Mouse (Mus musculus) kidney, postnatal 36 days (tissue): ENCODE measurements around the gene Nufip1.

Experiments
- DNase-seq, 2 experiments: peaks; one replicate each; pipeline ENCODE4 v3.0.0; 2021 to 2022; ENCODE audit warnings: mixed read lengths in 2 of 2

Nufip1 gene

DNA sequence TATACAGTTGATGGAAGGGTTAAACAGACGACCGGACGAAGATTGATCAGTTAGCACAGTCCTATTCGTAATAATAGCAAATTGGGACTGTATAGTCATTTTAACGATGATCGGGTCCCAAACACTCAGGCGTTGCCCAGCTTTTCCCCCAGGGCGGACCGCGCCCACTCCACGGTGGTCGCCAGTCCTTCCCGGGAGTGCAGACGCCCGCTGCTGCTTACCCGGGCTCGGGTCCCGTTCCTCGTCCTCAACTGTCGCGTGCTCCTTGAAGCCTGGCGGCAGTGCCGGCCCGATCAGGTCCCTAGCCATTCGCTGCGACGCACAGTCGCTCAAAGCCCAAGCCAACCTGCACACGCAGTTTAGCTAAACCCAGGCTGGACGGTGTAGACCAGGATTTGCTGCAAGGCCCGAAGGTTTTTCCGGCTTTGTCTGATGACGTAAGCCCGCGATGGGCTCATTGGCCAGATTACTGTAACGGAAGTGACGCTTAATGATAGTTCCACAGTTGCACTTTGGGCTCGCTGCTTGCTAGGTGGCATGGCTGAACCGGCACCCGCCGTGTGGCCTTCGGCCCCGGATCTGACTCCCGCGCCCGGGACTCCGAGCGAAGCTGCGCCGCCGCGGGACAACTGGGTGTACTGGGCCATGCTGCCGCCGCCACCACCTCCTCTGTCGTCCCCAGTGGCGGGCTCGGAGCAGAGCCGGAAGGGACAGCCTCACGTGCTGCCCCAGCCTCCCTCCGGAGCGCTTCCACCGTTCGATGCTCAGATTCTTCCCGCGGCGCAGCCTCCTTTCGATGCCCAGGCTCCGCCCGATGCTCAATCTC, at the start of gene Nufip1, which contains the start of gene Gpalpp1:
Gene Nufip1 (plus strand): TSS at position 496 of the 826 bp plus-strand sequence.
Gene Gpalpp1 (minus strand): TSS at position 365 of the 826 bp plus-strand sequence.
- DNase-seq, result peak; percentile 91 to 95

DNA sequence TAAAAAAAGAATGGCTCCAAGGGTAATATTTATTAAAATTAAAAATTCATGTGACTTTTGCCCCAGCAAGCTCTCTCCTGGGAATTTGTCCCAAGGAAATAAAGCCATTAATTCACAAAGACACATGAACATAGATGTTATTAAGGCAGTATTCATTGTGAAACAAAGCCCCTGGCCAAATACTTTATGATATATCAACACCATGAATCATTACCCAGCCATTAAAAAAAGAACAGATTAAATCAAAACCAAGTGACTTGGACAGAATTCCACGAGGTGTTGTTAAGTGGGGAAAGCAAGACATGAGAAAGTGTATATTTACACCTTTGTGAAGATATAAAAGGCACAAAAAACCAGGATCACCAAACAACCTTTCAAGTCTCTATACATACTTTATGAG, 43.5 kb upstream of the Nufip1 start:
- no peak for DNase-seq

DNA sequence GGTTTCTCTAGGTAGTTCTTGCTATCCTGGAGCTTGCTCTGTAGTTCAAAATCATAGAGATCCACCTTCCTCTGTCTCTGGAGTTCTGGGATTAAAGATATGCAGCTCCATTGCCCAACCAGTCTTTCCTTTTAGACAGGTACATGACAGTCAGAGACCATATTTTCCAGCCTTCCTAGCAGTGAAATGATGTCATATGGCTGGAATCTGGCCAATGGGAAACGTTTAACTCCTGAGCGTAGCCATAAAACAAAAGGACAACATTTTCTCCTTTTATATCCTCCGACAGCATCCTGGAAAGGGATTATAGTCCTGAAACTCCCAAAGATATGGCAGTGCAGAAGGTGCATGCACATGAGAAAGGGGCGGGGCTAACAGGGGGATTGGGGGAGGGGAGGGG, 42.4 kb upstream of the Nufip1 start:
- DNase-seq, result no peak

DNA sequence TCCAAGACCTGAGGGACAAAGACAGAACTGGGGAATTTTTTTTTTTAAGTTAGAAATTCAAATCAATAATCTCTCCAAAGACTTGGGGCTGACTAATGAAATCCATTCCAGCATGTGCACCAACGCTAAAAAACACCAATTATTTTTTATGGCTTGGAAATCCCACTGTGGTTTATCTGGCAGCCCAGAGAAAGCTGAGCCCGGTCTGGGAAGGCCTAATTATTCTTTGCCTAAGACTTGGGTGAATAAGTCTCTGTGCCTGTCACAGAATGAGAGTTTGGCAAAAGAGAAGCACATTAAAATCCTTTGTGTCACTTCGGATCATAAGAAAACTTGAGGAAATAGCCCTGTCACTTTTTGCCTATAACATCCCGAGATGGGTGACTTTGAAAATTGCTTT, 41.4 kb upstream of the Nufip1 start:
- DNase-seq, result no peak

DNA sequence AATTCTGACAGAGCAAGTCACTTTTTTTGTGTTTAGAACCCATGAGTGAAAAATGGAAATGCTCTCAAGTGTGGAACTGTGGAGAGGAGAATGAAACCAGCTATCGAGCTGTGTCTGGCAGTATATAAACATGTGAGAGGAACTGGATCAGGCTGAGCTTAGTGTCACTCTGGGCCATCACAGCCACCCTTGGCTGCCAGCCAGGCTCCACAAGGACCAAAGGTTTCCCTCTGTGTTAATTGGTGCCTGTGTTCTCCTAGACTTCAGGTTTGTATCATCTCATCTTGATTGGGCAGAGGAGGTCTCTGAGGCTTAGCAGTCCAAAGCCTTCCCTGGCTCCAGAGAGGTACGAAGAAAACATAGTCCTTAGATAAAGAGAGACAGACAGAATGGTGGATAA, 38.1 kb upstream of the Nufip1 start:
- DNase-seq, result peak; percentile 19 to 71

DNA sequence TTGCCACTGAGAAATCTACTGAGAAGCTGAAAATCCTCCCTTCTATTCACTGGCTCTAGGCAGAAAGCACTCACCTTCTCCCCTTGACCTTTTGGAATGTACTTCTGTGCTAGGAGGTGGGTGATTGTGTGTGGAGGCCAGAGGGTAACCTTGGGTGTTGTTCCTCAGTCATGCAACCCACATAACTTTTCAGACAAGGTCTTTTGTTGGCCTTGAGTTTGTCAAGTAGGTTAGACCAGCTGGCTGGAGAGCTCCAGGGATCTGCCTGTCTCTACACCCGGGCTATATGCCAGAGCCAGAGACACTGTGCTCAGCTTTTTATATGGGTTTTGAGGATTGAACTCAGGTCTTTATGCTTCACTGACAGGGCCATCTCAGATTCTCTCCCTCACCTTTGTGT, 36.5 kb upstream of the Nufip1 start:
- DNase-seq, result no peak

DNA sequence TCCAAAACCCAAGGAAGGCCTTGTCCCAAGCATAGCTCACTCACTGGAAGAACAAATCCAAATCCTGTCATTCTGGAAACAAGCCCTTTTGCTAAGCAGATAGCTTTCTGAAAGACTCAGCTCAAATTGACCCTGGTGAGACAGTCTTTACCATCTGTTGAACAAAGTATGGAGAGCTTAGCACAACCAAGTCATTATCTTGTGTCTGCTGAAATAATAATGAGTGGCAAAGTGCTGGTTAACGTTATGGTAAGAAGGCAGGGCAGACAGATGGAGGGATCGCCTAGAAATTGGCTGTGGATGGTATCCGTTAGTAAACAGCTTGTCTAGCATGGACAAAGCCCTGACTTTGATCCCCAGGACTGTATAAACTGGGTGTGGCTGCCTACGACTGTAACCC, 35.0 kb upstream of the Nufip1 start:
- DNase-seq, result no peak

DNA sequence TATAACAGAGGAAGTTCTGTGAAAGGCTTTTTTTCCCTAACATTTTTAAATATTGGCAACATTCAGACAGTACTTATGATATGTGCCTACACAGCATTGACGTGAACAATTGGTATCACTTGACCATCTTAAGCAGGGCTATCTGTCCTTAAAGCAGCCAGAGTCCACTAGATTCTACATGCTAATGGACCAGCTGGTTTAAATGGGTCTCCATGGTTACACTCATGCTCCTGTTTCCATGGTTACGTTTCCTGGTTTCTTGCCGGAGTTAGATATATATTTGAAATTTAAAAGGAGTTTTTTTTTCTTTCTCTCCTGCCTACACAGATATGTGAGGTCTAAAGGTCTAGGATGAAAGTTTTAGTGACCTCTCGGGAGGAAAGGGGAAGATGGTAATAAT, 34.1 kb upstream of the Nufip1 start:
- no peak for DNase-seq

DNA sequence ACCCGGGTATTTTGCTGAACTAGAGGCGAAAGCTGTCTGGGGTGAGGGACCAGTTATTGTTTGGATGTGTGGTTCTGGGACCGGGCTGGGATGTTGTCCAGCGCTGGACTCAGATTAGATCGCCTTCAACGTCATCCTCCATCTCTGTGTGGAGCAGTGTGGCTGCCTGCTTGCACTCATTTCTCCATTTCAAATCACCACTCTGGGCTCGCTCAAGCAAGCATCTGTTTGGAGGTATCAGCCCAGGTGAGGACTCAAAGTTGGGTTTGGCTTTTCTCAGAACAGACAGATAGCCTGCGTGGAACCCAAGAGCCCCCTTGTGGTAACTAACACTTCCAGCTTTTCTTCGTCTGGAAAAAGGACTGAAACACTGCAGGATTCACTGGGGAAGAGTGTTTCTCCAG, 33.6 kb upstream of the Nufip1 start:
- DNase-seq, result peak; percentile 49 to 58

DNA sequence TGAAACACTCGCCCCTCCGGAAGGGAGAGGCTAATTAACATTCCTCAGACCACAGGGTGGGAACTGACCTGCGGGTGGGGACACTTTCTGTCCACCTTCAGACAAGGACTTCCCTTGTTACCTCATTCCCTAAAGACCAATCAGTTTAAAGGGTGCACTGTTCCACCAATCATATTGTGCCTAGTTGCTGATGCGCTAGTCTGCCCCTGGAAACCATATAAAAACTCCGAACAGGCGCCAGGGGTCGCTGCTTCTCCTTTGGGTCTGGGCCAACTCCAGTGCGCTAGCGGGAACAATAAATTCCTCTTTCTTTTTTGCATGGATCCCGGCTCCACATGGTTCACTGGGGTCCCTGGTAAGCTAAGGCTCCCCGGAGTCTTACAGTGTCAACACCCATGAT, 29.2 kb upstream of the Nufip1 start:
- peak in 1 of 2 experiments; percentile 10 for DNase-seq

DNA sequence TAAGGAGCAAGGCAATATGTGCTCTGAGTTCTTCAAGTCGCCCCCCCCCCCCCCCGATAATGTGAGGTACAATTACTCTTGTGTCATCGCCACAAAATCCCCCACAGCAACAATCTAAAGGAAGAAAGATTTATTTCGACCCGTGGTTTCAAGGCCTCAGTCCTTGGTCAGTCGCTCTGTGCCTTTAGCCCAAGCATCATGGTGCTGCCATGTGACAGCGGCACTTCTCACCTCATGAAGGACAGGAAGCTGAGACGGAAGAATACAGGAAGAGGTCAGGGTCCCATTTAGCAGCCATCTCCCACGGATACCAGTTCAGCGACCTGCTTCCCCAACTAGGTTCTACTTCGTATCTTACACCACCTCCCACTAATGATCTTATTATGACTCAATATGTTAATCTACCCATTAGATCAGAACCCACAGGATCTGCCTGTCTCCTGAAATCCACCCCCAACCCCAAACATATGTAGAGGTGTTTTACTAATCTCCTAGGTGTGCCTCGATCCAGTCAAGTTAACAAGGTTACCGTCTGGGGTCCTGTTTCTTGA, 28.5 kb upstream of the Nufip1 start:
- DNase-seq, result no peak

DNA sequence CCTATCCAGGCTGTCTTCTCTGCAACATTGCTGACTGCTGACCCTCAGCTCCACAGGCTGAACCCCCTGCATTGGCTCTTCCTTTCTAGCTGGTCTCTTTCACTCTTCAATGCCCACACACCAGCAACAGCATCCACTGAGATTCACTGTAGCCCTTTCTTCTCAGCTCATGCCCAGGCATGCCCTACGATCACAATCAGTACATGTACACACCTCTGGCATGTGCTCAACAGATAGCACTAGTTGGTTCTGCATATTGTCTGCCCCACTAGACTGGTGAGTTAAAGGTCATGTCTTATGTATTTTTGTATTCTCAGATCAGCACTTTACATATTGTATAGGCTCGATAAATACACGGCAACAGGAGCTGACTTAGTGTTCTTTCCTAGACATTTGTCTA, 26.5 kb upstream of the Nufip1 start:
- no peak for DNase-seq

DNA sequence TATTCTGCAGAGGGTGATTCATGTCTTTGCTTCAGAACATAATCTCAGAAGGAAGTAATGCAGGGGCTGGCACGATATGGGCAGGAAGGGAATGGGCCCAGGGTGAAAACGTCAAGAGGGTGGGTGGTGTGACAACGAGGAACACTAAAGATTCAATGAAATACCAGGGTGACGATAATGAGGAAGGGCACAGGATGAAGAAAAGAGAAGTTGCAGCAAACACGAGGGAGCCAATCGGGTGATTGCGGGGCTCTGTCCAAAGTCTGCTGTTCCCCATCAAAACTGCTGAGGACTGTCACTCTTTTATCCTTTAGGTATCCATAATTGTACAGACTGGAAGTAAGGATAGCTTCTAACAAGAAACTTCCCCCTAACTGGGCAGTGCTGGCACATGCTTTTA, 13.4 kb upstream of the Nufip1 start:
- no peak for DNase-seq

DNA sequence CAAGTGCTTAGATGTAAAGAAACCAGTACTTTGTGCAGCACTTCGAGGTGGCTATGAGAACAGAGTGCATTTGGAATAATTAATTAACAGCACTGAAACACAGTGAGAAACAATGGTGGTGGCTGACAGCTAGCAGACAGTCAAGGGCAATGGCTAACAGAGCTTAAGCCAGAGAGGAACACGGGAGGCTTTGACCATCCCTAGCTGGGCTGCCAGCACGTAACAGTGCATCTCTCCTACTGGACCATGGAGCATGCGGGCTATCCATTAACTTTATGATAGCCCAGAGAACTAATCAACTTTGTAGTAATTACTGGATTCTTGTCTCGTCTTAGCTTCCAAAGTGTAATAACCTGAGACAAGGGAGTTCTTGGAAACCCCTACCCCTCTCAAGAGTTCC, 12.9 kb upstream of the Nufip1 start:
- DNase-seq, result peak; percentile 33 to 51

DNA sequence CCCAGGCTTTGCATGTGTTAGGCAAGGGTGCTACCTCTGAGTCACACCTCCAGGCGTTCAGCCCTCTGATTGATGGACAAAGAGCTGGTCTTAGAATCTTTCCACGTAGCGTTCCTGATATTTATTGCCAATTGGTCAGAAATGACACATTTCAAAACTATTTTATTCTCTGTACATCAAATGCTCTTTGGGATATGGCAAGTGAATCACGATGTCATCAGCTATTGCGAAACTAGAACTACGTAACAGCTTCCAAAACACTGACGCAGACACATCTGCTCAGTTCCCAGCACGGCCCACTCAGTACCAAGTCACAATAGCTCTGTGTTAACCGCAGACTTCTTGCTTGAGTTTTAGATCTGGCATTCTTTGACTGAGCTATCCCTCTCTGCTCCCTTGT, 11.1 kb upstream of the Nufip1 start:
- no peak for DNase-seq

DNA sequence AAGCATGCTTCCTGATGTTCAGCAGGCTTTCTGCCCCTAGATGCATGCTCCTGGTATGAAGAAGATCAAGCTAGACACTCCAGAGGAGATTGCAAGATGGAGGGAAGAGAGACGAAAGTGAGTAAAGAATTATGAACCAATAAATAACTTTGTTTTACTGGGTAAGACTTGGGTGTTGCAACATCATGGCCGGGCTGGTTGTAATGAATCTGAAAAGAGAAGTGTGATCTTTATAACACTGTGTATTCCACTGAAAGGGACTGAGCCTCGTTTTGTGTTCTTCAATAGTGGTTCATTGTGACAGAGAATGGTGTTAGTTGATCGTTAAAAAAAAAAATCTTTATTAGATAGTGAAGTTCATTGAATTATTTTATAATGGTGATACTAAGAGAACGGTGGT, 5.1 kb downstream of the Nufip1 start:
- no peak for DNase-seq

DNA sequence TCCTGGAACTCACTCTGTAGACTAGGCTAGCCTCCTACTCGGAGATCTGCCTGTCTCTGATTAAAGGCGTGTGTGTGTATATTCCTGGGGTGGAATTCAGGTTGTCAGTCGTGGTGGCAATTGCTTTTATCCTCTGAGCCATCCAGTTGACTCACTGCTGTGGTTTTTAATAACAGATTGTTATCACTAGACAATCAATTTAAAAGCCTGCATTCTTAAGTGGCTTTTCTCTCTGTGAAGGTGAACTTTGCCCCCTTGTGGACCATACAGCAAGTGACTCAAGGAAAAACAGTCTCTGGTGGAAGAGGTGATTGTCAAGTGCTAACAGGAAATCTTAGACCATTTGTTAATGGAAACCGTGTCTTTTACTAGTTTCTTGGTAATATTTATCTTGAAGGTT, 8.3 kb downstream of the Nufip1 start:
- no peak for DNase-seq

DNA sequence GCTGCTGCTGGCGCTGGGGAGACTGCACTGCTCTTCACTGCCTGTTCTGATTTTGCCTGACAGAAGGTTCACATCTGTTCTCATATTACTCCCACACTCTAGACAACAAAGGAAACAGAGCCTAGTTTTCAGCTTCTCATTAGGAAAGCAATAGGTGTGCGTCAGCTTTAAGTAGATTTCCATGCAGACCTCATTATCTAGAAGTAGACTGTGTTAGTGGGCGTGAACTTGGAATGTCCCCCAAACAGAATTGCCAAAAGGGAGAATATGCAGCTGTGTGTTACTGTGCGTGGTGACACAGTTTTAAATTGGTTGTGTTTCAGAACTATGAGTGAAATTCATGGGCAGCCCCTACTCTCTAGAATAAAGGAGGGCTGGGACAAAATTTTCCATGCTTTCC, 9.8 kb downstream of the Nufip1 start:
- no peak for DNase-seq

DNA sequence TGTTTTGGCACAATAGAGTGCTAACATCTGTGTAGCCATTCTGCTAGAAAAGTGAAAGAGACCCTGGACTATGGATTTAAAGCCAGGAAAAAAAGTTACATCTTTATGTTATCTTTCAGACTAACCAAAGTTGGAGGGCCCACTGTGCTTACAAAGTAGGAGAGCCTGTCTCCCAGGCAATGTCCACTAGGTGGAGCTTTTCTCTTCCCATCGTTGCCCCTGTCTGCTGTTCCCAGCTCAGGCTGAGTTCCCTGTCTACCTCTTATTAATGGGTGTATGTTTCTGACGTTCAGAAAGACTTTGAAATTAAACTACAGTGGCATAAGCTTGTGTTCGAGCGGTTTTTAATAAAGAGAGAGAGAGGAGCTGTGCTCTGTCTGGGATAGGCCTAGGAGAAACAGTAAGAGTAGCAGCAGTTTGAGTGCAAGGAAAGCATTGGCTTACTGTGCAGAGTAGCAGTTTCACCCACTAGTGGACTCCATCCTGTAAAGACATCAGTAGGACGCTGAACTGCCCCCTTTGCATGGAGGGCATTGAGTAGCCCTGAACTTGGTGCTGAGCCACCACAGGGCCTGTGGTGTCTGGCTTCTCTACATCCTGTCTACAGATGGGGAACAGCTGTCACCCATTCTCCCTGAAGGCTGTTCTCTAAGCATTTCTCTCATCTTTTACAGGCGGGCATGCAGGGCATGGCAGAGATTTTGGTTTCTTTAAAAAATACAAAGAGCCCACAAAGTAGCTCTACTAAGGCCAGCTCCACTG, 11.4 kb downstream of the Nufip1 start:
- DNase-seq, result peak; percentile 22 to 64

DNA sequence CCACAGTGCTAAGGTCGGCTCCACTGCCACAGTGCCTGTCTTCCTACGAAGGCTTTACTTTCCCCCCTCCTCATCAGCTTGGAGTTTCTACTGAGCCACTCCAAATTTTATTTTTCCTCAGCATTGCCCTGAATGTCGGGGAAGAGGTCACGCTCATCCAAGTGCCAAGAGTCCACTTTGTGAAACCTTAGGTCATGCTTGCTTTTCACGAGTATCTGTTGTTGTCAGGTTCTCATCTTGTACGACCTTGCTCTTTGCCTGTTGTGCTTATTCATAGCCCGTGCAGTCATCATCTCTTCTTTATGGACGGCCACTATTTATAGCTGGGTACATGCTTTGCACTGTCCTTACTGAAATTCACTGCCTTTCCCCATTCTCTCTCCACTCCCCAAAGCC, 12.0 kb downstream of the Nufip1 start:
- no peak for DNase-seq

DNA sequence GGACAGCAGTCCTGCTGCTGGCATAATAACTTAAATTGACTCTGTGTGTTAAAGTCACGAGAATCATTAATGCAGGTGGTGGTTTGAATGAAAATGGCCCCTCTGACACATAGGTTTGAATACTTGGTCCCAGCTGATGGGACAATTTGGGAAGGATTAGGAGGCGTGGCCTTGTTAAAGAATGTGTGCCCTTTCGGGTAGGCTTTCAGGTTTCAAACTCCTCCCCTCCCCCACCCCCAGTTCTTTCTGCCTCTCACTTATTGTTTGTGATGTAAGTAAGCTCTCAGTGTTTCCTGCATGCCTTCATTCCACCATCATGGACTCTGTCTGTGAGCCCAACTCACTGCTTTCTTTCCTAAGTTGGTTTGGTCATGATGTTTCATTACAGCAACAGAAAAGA, 16.6 kb downstream of the Nufip1 start:
- no peak for DNase-seq

DNA sequence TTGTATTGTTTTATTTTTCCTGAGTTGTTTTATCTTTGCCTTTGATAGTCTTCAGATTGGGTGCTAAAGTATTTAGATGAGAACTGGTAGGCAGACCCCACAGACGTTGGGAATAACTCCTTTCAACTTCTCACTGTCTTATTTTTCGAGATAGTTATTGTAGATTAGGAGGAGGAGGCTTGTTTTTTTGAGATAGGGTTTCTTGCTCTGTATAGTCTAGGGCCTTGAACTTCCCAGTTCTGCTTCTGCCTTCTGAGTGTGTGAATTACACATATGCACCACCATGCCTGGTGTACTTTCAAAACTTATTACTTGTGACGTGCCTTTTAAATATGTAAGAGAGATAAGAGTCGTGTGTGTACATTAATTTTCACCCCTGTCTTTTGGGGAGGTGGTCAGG, 17.5 kb downstream of the Nufip1 start:
- DNase-seq, result no peak

DNA sequence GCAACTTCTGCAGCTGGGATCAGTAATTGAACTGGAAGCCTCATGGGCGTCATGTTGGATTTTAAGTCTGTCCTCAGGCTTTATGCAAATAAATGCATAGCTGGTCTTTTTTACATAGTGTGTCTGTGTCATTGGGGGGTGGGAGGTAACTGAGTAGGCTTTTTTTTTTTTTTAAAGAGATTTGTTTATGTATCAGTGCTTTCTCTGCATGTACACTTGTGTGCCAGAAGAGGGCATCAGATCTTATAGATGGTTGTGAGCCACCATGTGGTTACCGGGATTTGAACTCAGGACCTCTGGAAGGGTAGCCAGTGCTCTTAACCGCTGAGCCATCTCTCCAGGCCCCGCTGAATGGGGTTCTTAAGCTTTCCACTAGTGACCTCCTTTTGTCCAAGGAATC, 24.3 kb downstream of the Nufip1 start:
- DNase-seq, result no peak

DNA sequence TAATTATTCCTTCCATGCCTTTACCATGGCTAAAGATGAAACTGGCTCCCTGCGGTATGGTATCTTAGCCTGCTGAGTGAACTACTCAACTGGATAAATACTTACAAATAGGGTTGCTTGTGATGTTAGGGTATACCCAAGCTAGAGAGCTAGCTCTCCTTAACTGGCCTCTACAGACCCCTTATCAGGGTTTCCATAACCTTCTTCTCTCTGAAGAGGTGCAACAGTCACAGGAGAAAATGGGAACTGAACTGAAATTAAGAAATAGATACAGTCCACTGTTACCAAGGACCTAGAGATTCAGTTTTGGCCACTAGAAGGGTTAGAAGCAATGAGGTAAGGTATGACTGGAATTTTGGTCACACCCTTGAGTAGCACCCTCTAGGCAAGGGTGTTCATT, 34.6 kb downstream of the Nufip1 start:
- no peak for DNase-seq
